Mouse (Mus musculus): ENCODE measurements around the gene Gm9747. TPM values are rescaled to one million over a fixed set of nuclear protein-coding genes. Genes with fewer than 3 reads are reported as not detected.

Gene Gm9747
- polyA plus RNA-seq, 1 experiment from 2014 or later: 7.8 TPM

DNA sequence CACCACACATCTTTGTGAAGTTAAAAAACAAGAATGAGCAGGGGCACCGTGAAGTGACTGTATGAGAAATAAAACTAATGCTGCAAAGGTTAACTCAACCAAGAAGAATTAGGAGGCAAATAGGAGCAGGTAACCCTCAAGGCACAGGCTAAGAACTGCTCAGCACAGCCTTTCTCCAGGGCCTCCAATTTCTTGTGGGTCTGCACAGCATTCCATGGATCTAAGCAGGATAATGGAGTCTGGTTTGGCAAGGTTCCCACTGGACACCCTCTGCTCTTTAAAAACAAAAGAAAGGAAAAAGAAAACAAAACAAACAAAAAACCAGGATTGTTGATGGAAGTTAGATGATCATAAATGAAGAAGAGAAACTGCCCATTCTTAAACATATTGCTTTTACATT, 11.4 kb upstream of the Gm9747 start:
- Histone ChIP-seq H3K9me3 (ENCODE audit: control insufficient read depth, low read length) (no peaks in the 10 kb centered on the region), H3K4me1 (ENCODE audit: control insufficient read depth, insufficient read depth, low read length) (no peaks in the 10 kb centered on the region), H3K9ac (ENCODE audit: low read depth, low read length) (no peak overlapping the region), H3K4me3 (ENCODE audit: low read length) (no peak overlapping the region), H3K27me3 (replicated peaks; ENCODE audit: control insufficient read depth, insufficient read depth, low read length) (no peaks in the 10 kb centered on the region), H3K36me3 (ENCODE audit: control insufficient read depth, insufficient read depth, low read length) (no peaks in the 10 kb centered on the region), H3K4me2 (ENCODE audit: low read depth, low read length) (no peak overlapping the region), H3K27ac (ENCODE audit: low read length) (no peak overlapping the region)
- ATAC-seq: no peak
- WGBS: 77% methylated on average over 1 of the region's 1 CpGs

- no peak overlapping the region for H3K4me3 ChIP-seq (ENCODE audit: low read length)
- no peaks in the 10 kb centered on the region for H3K27me3 ChIP-seq (replicated peaks; ENCODE audit: control insufficient read depth, insufficient read depth, low read length)
- no peaks in the 10 kb centered on the region for H3K36me3 ChIP-seq (ENCODE audit: control insufficient read depth, insufficient read depth, low read length)
- no peak overlapping the region for H3K9ac ChIP-seq (ENCODE audit: low read depth, low read length)
- WGBS: 88% methylated on average over 5 of the region's 5 CpGs
- no peak overlapping the region for H3K4me2 ChIP-seq (ENCODE audit: low read depth, low read length)
- ATAC-seq: no peak
- H3K9me3 ChIP-seq (ENCODE audit: control insufficient read depth, low read length): no peaks in the 10 kb centered on the region
- no peaks in the 10 kb centered on the region for H3K4me1 ChIP-seq (ENCODE audit: control insufficient read depth, insufficient read depth, low read length)
- no peak overlapping the region for H3K27ac ChIP-seq (ENCODE audit: low read length)
Measured at GRCm38 (mm10) chr1:82223042-82223795, 9.7 kb upstream of the Gm9747 start.

DNA sequence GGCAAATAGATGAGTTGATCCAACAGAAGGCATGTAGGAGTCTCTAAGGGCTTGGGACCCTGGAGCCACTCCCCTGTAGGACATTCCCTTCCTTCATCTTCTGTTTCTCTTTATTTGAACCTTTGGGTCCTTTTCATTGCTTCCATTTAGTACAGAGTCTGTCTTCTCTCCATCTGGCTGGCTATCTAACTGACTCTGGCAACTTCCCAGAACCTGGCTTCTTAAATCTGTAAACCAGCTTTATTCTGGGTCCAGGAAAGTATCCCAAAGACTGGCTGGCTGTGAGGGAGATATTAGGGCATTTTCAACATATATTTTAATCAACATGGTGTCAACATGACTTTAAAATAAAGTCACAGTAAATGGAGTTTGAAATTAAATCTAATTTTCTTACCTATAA, 4.1 kb upstream of the Gm9747 start:
- H3K4me3 ChIP-seq (ENCODE audit: low read length): no peak overlapping the region
- no peaks in the 10 kb centered on the region for H3K9me3 ChIP-seq (ENCODE audit: control insufficient read depth, low read length)
- H3K4me2 ChIP-seq (ENCODE audit: low read depth, low read length): no peak overlapping the region
- H3K27me3 ChIP-seq (replicated peaks; ENCODE audit: control insufficient read depth, insufficient read depth, low read length): no peaks in the 10 kb centered on the region
- ATAC-seq: no peak
- H3K36me3 ChIP-seq (ENCODE audit: control insufficient read depth, insufficient read depth, low read length): no peaks in the 10 kb centered on the region
- no peaks in the 10 kb centered on the region for H3K4me1 ChIP-seq (ENCODE audit: control insufficient read depth, insufficient read depth, low read length)
- H3K9ac ChIP-seq (ENCODE audit: low read depth, low read length): no peak overlapping the region
- no peak overlapping the region for H3K27ac ChIP-seq (ENCODE audit: low read length)

GRCm38 (mm10) chr1:82234616-82235015, 1.7 kb downstream of the Gm9747 start:
- Histone ChIP-seq H3K4me3 (ENCODE audit: low read length) (no peak overlapping the region), H3K27ac (ENCODE audit: low read length) (no peak overlapping the region), H3K4me2 (ENCODE audit: low read depth, low read length) (no peak overlapping the region), H3K9ac (ENCODE audit: low read depth, low read length) (no peak overlapping the region), H3K27me3 (replicated peaks; ENCODE audit: control insufficient read depth, insufficient read depth, low read length) (no peaks in the 10 kb centered on the region), H3K36me3 (ENCODE audit: control insufficient read depth, insufficient read depth, low read length) (no peaks in the 10 kb centered on the region), H3K4me1 (ENCODE audit: control insufficient read depth, insufficient read depth, low read length) (no peaks in the 10 kb centered on the region), H3K9me3 (ENCODE audit: control insufficient read depth, low read length) (no peaks in the 10 kb centered on the region)
- WGBS: 79% methylated on average over 3 of the region's 3 CpGs
- ATAC-seq: no peak

- no peak overlapping the region for H3K27ac ChIP-seq (ENCODE audit: low read length)
- no peak for ATAC-seq
- H3K36me3 ChIP-seq (ENCODE audit: control insufficient read depth, insufficient read depth, low read length): no peaks in the 10 kb centered on the region
- no peaks in the 10 kb centered on the region for H3K4me1 ChIP-seq (ENCODE audit: control insufficient read depth, insufficient read depth, low read length)
- H3K9me3 ChIP-seq (ENCODE audit: control insufficient read depth, low read length): no peaks in the 10 kb centered on the region
- H3K27me3 ChIP-seq (replicated peaks; ENCODE audit: control insufficient read depth, insufficient read depth, low read length): no peaks in the 10 kb centered on the region
- WGBS: 84% methylated on average over 3 of the region's 3 CpGs
- H3K4me2 ChIP-seq (ENCODE audit: low read depth, low read length): no peak overlapping the region
- no peak overlapping the region for H3K9ac ChIP-seq (ENCODE audit: low read depth, low read length)
- H3K4me3 ChIP-seq (ENCODE audit: low read length): no peak overlapping the region
Measured at GRCm38 (mm10) chr1:82235455-82236104, 2.7 kb downstream of the Gm9747 start.

GRCm38 (mm10) chr1:82238245-82238644, 5.3 kb downstream of the Gm9747 start:
- Histone ChIP-seq H3K9ac (ENCODE audit: low read depth, low read length) (no peak overlapping the region), H3K9me3 (ENCODE audit: control insufficient read depth, low read length) (no peaks in the 10 kb centered on the region), H3K36me3 (ENCODE audit: control insufficient read depth, insufficient read depth, low read length) (no peaks in the 10 kb centered on the region), H3K27ac (ENCODE audit: low read length) (no peak overlapping the region), H3K27me3 (replicated peaks; ENCODE audit: control insufficient read depth, insufficient read depth, low read length) (no peaks in the 10 kb centered on the region), H3K4me1 (ENCODE audit: control insufficient read depth, insufficient read depth, low read length) (no peaks in the 10 kb centered on the region), H3K4me2 (ENCODE audit: low read depth, low read length) (no peak overlapping the region), H3K4me3 (ENCODE audit: low read length) (no peak overlapping the region)
- ATAC-seq: no peak
- 77% methylated on average over 4 of the region's 4 CpGs for WGBS

DNA sequence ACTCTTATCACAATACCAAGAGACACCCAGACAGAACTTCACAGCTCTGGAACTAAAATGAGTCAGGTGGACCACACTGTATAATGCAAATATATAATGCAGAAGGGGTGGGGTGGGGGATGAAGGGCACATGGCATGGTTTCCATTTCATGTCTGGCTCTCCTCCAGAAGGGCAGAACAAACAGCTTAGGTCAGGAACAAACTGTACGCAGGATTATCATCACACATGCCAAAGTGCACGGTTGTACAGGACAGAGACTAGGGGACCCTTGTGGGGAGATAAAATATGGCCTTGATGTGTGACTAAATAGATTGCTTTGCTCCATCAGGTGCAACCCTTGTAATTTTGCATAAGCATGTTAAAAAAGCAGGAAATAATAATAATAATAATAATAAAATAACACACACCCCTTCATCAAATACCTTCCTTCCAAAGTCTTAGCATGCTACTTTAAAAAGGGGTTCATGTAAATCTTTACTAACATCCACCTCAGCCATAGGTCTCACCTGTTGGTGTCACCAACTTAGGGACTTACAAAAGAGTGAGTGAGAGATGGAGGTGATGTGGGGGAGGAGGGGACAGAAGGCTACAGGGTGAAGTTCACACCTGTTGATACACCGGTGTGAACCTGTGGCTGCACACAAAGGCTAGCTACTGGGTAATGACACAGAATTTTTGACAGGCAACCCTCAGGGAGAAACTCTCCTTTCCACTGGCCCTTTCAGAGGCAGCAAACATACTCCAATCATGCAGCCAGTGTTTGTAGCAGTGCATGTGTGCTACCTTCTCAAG, 6.7 kb downstream of the Gm9747 start:
- no peak overlapping the region for H3K4me2 ChIP-seq (ENCODE audit: low read depth, low read length)
- no peaks in the 10 kb centered on the region for H3K9me3 ChIP-seq (ENCODE audit: control insufficient read depth, low read length)
- no peaks in the 10 kb centered on the region for H3K36me3 ChIP-seq (ENCODE audit: control insufficient read depth, insufficient read depth, low read length)
- no peak for ATAC-seq
- H3K9ac ChIP-seq (ENCODE audit: low read depth, low read length): no peak overlapping the region
- H3K27me3 ChIP-seq (replicated peaks; ENCODE audit: control insufficient read depth, insufficient read depth, low read length): no peaks in the 10 kb centered on the region
- H3K27ac ChIP-seq (ENCODE audit: low read length): no peak overlapping the region
- H3K4me3 ChIP-seq (ENCODE audit: low read length): no peak overlapping the region
- H3K4me1 ChIP-seq (ENCODE audit: control insufficient read depth, insufficient read depth, low read length): no peaks in the 10 kb centered on the region
- 54% methylated on average over 3 of the region's 3 CpGs for WGBS

DNA sequence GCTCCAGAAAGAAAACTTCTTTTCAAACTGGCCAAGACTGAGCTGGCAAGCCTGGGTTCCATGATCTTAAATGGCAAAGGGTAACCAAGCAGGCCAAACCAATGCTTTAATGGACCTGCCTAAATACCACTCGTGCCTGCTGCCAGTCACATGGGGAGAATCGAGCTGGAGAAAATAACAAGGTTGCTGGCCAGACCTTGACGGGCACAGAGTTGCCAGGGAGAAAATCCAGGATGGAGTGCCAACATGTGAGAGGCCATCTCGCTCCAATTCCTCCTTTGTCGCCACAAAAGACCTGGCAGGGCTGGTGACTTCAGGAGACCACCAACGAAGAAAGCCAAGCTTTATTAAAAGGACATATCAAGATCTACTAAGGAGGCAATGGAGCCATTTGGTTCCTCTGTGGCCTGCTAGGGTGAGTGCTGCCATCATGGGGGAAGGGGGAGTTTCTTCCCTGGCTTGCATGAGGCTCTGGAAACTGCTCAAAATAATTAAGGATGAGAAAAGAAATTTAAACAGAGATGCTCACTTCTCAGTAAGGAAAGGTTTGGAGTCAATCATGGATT, 10.4 kb downstream of the Gm9747 start:
- Histone ChIP-seq H3K9me3 (ENCODE audit: control insufficient read depth, low read length) (no peaks in the 10 kb centered on the region), H3K27me3 (replicated peaks; ENCODE audit: control insufficient read depth, insufficient read depth, low read length) (no peaks in the 10 kb centered on the region), H3K9ac (ENCODE audit: low read depth, low read length) (no peak overlapping the region), H3K4me1 (ENCODE audit: control insufficient read depth, insufficient read depth, low read length) (no peaks in the 10 kb centered on the region), H3K27ac (ENCODE audit: low read length) (no peak overlapping the region), H3K36me3 (ENCODE audit: control insufficient read depth, insufficient read depth, low read length) (no peaks in the 10 kb centered on the region), H3K4me2 (ENCODE audit: low read depth, low read length) (no peak overlapping the region), H3K4me3 (ENCODE audit: low read length) (no peak overlapping the region)
- WGBS: 84% methylated on average over 6 of the region's 6 CpGs
- ATAC-seq: no peak

- Histone ChIP-seq H3K4me1 (ENCODE audit: control insufficient read depth, insufficient read depth, low read length) (no peaks in the 10 kb centered on the region), H3K27ac (ENCODE audit: low read length) (no peak overlapping the region), H3K36me3 (ENCODE audit: control insufficient read depth, insufficient read depth, low read length) (no peaks in the 10 kb centered on the region), H3K9me3 (ENCODE audit: control insufficient read depth, low read length) (no peaks in the 10 kb centered on the region), H3K27me3 (replicated peaks; ENCODE audit: control insufficient read depth, insufficient read depth, low read length) (no peaks in the 10 kb centered on the region), H3K4me2 (ENCODE audit: low read depth, low read length) (no peak overlapping the region), H3K9ac (ENCODE audit: low read depth, low read length) (no peak overlapping the region), H3K4me3 (ENCODE audit: low read length) (no peak overlapping the region)
- WGBS: 87% methylated on average over 5 of the region's 5 CpGs
- ATAC-seq: no peak
Measured at GRCm38 (mm10) chr1:82245002-82245401, 12.1 kb downstream of the Gm9747 start.

All from intestine, embryonic 16.5 days (tissue).